Mouse (Mus musculus) layer of hippocampus, adult 18-20 months (tissue): Measurements from ENCODE around the gene Acss2. TPM values are rescaled to one million over a fixed set of nuclear protein-coding genes. Genes with fewer than 3 reads are reported as not detected.

Experiments
- DNase-seq, 2 experiments: peaks; one replicate each; pipeline ENCODE4 v3.0.0; 2022; ENCODE audit warnings: low spot score in 2 of 2
- microRNA-seq, 2 experiments: library from miRNA; unstranded; fragments of <30 nt; microRNA quantifications; one replicate each; pipeline ENCODE4 v1.2.0; 2021
- total RNA-seq, 2 experiments: library from RNA; stranded (reverse); gene quantifications; 2 replicates each; pipeline ENCODE4 v1.2.3; 2021

Gene Acss2
- total RNA-seq, 2 experiments from 2014 or later = 57.2 to 60.6 TPM

GRCm38 (mm10) chr2:155627030-155627738, 109.4 kb downstream of the Acss2 start:
- DNase-seq = peak; percentile 61 to 85

DNA sequence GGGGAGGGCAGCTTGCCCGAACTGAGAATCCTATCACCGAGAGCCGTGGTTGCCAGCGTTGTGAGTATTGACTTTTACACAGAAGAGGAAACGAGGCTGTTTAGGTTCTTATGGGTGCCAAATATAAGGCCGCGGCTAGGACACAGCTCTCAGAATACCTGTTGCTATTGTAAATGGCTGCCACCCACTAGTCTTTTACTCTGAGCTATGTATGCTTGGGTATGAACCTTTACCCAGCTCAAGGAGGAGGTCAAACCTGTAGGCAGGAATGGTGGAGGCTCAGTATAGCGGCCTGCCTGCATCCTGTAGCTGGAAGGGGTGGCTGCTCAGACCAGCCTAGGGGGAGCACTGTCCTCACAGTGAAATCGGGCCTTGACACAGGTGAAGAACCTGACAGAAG, 110.4 kb downstream of the Acss2 start:
- DNase-seq = no peak

DNA sequence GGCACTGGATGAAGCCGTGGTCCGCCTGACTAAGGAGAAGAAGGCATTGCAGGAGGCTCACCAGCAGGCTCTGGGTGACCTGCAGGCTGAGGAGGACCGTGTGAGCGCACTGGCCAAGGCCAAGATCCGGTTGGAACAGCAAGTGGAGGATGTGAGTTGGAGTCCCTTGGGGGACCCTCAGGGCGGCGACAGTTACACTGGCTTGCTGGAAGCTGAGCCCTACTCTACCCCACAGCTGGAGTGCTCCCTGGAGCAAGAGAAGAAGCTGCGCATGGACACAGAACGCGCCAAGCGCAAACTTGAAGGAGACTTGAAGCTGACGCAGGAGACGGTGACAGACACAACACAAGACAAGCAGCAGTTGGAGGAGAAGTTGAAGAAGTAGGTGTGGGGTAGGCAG, 110.8 kb downstream of the Acss2 start:
- no peak for DNase-seq

DNA sequence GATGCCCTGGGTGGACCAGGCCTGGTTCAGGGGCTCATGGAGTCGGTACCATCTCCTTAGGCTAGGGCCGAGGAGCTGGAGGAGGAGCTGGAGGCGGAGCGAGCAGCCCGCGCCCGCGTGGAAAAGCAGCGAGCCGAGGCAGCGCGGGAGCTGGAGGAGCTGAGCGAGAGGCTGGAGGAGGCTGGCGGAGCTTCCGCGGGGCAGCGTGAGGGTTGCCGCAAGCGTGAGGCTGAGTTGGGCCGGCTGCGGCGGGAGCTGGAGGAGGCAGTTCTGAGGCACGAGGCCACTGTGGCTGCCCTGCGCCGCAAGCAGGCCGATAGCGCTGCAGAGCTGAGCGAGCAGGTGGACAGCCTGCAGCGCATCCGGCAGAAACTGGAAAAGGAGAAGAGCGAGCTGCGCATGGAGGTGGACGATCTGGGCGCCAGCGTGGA, 111.5 kb downstream of the Acss2 start:
- DNase-seq = peak; percentile 62 to 65

GRCm38 (mm10) chr2:155630153-155630552, 112.4 kb downstream of the Acss2 start:
- DNase-seq = no peak

DNA sequence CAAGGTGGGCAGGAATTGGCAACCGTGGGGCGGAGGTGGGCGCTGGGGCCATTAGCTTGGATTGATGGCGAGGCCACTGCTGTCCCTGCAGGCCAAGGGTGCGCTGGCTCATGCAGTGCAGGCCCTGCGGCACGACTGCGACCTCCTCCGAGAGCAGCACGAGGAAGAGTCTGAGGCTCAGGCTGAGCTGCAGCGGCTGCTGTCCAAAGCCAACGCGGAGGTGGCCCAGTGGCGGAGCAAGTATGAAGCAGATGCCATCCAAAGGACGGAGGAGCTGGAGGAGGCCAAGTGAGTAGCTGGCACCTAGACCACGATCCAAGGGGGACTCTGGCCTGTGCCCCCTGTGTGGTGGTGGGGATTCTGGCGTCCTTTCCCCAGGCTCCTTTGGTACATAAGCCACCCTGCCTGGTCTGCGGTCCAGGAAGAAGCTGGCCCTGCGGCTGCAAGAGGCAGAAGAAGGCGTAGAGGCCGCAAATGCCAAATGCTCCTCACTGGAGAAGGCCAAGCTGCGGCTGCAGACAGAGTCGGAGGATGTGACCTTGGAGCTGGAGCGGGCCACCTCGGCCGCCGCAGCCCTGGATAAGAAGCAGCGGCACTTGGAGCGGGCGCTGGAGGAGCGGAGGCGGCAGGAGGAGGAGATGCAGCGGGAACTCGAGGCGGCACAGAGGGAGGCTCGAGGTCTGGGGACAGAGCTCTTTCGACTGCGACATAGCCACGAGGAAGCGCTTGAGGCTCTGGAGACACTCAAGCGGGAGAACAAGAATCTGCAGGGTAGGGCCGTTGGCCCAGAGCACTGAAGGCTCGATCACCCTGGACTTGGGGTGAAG, 113.1 kb downstream of the Acss2 start:
- DNase-seq = no peak

DNA sequence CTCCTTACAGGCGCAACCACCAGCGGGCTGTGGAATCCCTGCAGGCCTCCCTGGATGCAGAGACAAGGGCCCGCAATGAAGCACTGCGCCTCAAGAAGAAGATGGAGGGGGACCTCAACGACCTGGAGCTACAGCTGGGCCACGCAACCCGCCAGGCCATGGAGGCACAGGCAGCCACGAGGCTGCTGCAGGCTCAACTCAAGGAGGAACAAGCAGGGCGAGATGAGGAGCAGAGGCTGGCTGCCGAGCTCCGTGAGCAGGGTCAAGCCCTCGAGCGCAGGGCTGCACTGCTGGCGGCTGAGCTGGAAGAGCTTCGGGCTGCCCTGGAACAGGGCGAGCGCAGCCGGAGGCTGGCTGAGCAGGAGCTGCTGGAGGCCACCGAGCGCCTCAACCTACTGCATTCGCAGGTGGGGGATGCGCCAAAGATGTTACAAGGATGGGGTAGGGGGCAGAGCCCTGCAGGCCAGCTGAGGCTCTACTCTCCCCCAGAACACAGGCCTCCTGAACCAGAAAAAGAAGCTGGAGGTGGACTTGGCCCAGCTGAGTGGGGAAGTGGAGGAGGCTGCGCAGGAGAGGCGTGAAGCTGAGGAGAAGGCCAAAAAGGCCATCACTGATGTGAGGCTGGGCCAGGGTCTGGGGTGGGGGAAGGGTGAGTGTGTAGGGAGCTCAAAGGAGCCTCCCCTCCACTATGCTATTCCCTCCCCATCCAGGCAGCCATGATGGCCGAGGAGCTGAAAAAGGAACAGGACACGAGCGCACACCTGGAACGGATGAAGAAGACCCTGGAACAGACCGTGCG, 114.6 kb downstream of the Acss2 start:
- no peak for DNase-seq

DNA sequence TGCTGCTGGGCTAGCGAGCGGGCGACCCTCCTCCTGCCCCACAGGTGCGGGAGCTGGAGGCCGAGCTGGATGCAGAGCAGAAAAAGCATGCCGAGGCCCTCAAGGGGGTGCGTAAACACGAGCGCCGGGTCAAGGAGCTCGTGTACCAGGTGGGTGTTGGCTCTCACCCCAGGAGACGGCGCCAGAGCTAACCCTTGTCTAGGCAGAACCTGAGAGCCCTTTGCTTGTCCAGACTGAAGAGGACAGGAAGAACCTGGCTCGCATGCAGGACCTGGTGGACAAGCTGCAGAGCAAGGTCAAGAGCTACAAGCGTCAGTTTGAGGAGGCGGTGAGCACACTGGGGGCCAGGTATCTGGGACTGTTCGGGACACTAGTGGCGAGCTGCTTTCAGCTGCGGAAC, 115.4 kb downstream of the Acss2 start:
- no peak for DNase-seq

DNA sequence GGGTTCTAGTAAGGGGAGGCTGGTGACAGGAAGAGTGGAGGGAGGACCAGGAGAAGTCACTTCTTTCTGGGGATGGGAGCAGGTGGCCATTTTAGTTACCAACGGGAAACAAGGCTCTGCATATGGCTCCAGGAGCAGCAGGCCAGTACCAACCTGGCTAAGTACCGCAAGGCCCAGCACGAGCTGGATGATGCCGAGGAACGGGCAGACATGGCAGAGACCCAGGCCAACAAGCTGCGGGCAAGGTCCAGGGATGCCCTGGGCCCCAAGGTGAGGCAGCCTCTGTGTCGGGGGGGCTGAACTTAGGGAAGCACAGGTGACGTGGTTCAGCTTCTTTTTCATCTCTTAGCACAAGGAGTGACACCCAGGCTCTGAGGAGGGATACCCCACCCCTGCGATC, 116.0 kb downstream of the Acss2 start:
- DNase-seq = no peak

GRCm38 (mm10) chr2:155634562-155634961, 116.8 kb downstream of the Acss2 start:
- DNase-seq = no peak

Small RNA genes within 50 kb of the gene (microRNA-seq; reads per million reads assigned to microRNA genes)
- gene Mir499 = 6.6 to 6.7 reads per million in 2 experiments

Other genes with a start within 250 kb of the Acss2 start
- 100 to 1,000 TPM; 245 to 249 TPM for gene Map1lc3a, start 241.7 kb upstream of the Acss2 start, total RNA-seq
- gene Pigu, start 160.5 kb upstream of the Acss2 start, total RNA-seq = 10 to 100 TPM; 27.9 to 29.8 TPM
- gene Trp53inp2, start 136.9 kb upstream of the Acss2 start, total RNA-seq = 100 to 1,000 TPM; 109 TPM
- 10 to 100 TPM; 60.9 to 63.3 TPM for gene Ncoa6, start 44.1 kb upstream of the Acss2 start, total RNA-seq
- 100 to 1,000 TPM; 112 to 120 TPM for gene Ggt7, start 289 bp downstream of the Acss2 start, total RNA-seq
- gene Gss, start 74.9 kb downstream of the Acss2 start, total RNA-seq = 10 to 100 TPM; 23.4 to 24.7 TPM
- gene Myh7b, start 93.3 kb downstream of the Acss2 start, total RNA-seq = 1 to 10 TPM; 3.0 to 4.9 TPM
- gene Trpc4ap, start 174.4 kb downstream of the Acss2 start, total RNA-seq = 100 to 1,000 TPM; 163 to 168 TPM
- 10 to 100 TPM; 23.3 to 24.4 TPM for gene Edem2, start 211.5 kb downstream of the Acss2 start, total RNA-seq
- gene Gm17581, start 217.9 kb downstream of the Acss2 start, total RNA-seq = not detected
- gene Procr, start 233.2 kb downstream of the Acss2 start, total RNA-seq = under 1 TPM; 0.89 to 0.92 TPM